Mouse (Mus musculus) heart, postnatal 0 days (tissue): ENCODE measurements around the gene Syt2.

Experiments used
- CTCF ChIP-seq: IDR thresholded peaks from 2 replicates; pipeline ENCODE4 v1.5.1; 2016; ENCODE audit warnings: antibody characterized with exemption, control low read depth, low read depth
- EP300 ChIP-seq: IDR thresholded peaks from 2 replicates; pipeline ENCODE4 v1.6.1; 2016; ENCODE audit warnings: antibody characterized with exemption, low read depth

DNA sequence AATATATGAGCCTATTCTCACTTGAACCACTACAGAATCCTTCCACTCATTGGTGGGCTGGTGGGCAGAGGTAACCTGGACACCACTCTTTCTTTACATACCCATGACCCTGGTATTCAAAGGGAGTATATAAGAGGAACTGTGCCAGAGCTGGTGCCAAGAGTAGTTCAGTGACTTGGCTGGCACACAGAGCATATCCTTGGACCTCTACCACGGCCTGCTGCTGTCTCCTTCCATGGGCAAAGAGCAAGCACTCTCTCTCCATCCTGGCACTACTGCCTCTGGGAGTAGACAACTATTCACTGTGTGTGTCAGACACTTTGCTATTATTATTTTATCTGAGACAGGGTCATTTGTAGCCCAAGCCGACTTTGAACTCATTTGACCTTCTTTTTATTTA lies 49.8 kb downstream of the Syt2 start:
- TF ChIP-seq CTCF = no peak
- no peak for TF ChIP-seq EP300
